Mouse (Mus musculus) heart, postnatal 0 days (tissue): ENCODE results near the gene Il34.

ENCODE experiments used
- CTCF ChIP-seq: IDR thresholded peaks from 2 replicates; pipeline ENCODE4 v1.5.1; 2016; ENCODE audit warnings: antibody characterized with exemption, control low read depth, low read depth
- EP300 ChIP-seq: IDR thresholded peaks from 2 replicates; pipeline ENCODE4 v1.6.1; 2016; ENCODE audit warnings: antibody characterized with exemption, low read depth

GRCm38 (mm10) chr8:110702636-110703459, 102.9 kb downstream of the Il34 start:
- TF ChIP-seq CTCF, result no peak
- no peak for TF ChIP-seq EP300
